Mouse (Mus musculus) liver, embryonic 16.5 days (tissue): ENCODE measurements around the gene Flvcr2. TPM values are rescaled to one million over a fixed set of nuclear protein-coding genes. Genes with fewer than 3 reads are reported as not detected.

Experiments used
- ATAC-seq: fragments of 200-750 bp; cut with Nextera tagmentation; 2 replicates; pipeline ENCODE4 v1.8.0; 2017; ENCODE audit warnings: low read depth, mild to moderate bottlenecking, moderate number of reproducible peaks, moderate library complexity
- H3K27ac ChIP-seq: fragments of 300-500 bp; sonication (generic); 2 replicates; pipeline ENCODE4 v1.5.1; 2014; ENCODE audit warnings: mild to moderate bottlenecking, low read length
- H3K27me3 ChIP-seq: fragments of 300-500 bp; sonication (generic); 2 replicates; pipeline ENCODE4 v1.6.1; 2014; ENCODE audit warnings: low read depth, low read length, mixed read lengths; ENCODE audit not compliant: control insufficient read depth, insufficient read depth
- H3K36me3 ChIP-seq: fragments of 300-500 bp; sonication (generic); 2 replicates; pipeline ENCODE4 v1.6.1; 2014; ENCODE audit warnings: mild to moderate bottlenecking; ENCODE audit not compliant: control insufficient read depth, insufficient read depth
- H3K4me1 ChIP-seq: fragments of 300-500 bp; sonication (generic); 2 replicates; pipeline ENCODE4 v1.6.1; 2014; ENCODE audit warnings: low read depth, low read length, mixed read lengths; ENCODE audit not compliant: control insufficient read depth
- H3K4me2 ChIP-seq: fragments of 300-500 bp; sonication (generic); 2 replicates; pipeline ENCODE4 v1.6.1; 2014; ENCODE audit warnings: low read depth, low read length, mixed read lengths
- H3K4me3 ChIP-seq: fragments of 300-500 bp; sonication (generic); 2 replicates; pipeline ENCODE4 v1.5.1; 2014; ENCODE audit warnings: low read depth, mild to moderate bottlenecking, low read length
- H3K9ac ChIP-seq: fragments of 300-500 bp; sonication (generic); 2 replicates; pipeline ENCODE4 v1.6.1; 2014; ENCODE audit warnings: low read depth, low read length
- H3K9me3 ChIP-seq: fragments of 300-500 bp; sonication (generic); replicated peaks from 2 replicates; pipeline ENCODE4 v1.6.1; 2016; ENCODE audit warnings: low read length; ENCODE audit not compliant: control insufficient read depth
- WGBS: fragments of 180-500 bp; shearing (Covaris S2); extraction: QIAGEN DNeasy Blood & Tissue Kit; methylation state at CpG from one replicate; pipeline ENCODE4 v1.1.7; 2014; ENCODE audit not compliant: insufficient replicate concordance; 5-methylcytosine and 5-hydroxymethylcytosine counted together
- polyA plus RNA-seq: library from polyadenylated mRNA; unstranded; fragments of >200 nt; fragmentation: Nextera tagmentation; extraction: Ambion mirVana; gene quantifications from 2 replicates; pipeline ENCODE4 v1.2.1, GENCODE M21; 2015

Flvcr2 gene
- polyA plus RNA-seq, 1 experiment from 2014 or later: 10.0 TPM

- Histone ChIP-seq H3K9me3 (no peaks in the 10 kb centered on the region), H3K9ac (no peak overlapping the region), H3K36me3 (no peaks in the 10 kb centered on the region), H3K27ac (no peak overlapping the region), H3K4me1 (no peaks in the 10 kb centered on the region), H3K4me3 (no peak overlapping the region), H3K4me2 (no peak overlapping the region), H3K27me3 (no peaks in the 10 kb centered on the region)
- no peak for ATAC-seq
- 34% methylated on average over 3 of the region's 3 CpGs for WGBS
These were observed 25.0 kb downstream of the Flvcr2 start for GRCm38 (mm10) chr12:85771356-85771755.

- Histone ChIP-seq H3K9ac (no peak overlapping the region), H3K4me3 (no peak overlapping the region), H3K4me1 (no peaks in the 10 kb centered on the region), H3K4me2 (no peak overlapping the region), H3K27ac (no peak overlapping the region), H3K36me3 (no peaks in the 10 kb centered on the region), H3K9me3 (no peaks in the 10 kb centered on the region), H3K27me3 (no peaks in the 10 kb centered on the region)
- 59% methylated on average over 3 of the region's 3 CpGs for WGBS
- ATAC-seq: no peak
These were observed 32.6 kb downstream of the Flvcr2 start for GRCm38 (mm10) chr12:85778962-85779361.

GRCm38 (mm10) chr12:85779707-85780106, 33.4 kb downstream of the Flvcr2 start:
- no peaks in the 10 kb centered on the region for H3K4me1 ChIP-seq
- no peaks in the 10 kb centered on the region for H3K9me3 ChIP-seq
- no peak overlapping the region for H3K4me2 ChIP-seq
- no peak overlapping the region for H3K4me3 ChIP-seq
- no peak for ATAC-seq
- H3K9ac ChIP-seq: no peak overlapping the region
- H3K36me3 ChIP-seq: no peaks in the 10 kb centered on the region
- 67% methylated on average over 5 of the region's 5 CpGs for WGBS
- H3K27me3 ChIP-seq: no peaks in the 10 kb centered on the region
- H3K27ac ChIP-seq: no peak overlapping the region

- Histone ChIP-seq H3K9ac (no peak overlapping the region), H3K27me3 (no peaks in the 10 kb centered on the region), H3K36me3 (no peaks in the 10 kb centered on the region), H3K4me3 (no peak overlapping the region), H3K27ac (no peak overlapping the region), H3K4me2 (no peak overlapping the region), H3K9me3 (no peaks in the 10 kb centered on the region), H3K4me1 (peaks cover 2% of the 10 kb centered on the region; the same call in 1 of the 2 replicates)
- WGBS: 51% methylated on average over 3 of the region's 3 CpGs
- ATAC-seq: no peak
These were observed 35.3 kb downstream of the Flvcr2 start for GRCm38 (mm10) chr12:85781606-85782005.

- 47% methylated on average over 19 of the region's 19 CpGs for WGBS
- no peaks in the 10 kb centered on the region for H3K9me3 ChIP-seq
- H3K36me3 ChIP-seq: no peaks in the 10 kb centered on the region
- peak; percentile 84 for ATAC-seq
- H3K4me3 ChIP-seq: no peak overlapping the region
- H3K27ac ChIP-seq: peak overlapping the region; percentile 66
- H3K4me1 ChIP-seq: peaks cover 2% of the 10 kb centered on the region; the same call in 1 of the 2 replicates
- H3K9ac ChIP-seq: no peak overlapping the region
- no peaks in the 10 kb centered on the region for H3K27me3 ChIP-seq
- no peak overlapping the region for H3K4me2 ChIP-seq
These were observed 38.8 kb downstream of the Flvcr2 start for GRCm38 (mm10) chr12:85784916-85785815.

GRCm38 (mm10) chr12:85792158-85792557, 45.8 kb downstream of the Flvcr2 start:
- no peak overlapping the region for H3K9ac ChIP-seq
- no peak overlapping the region for H3K4me3 ChIP-seq
- ATAC-seq: no peak
- no peak overlapping the region for H3K4me2 ChIP-seq
- H3K9me3 ChIP-seq: no peaks in the 10 kb centered on the region
- whole genome bisulfite sequencing: 74% methylated on average over 4 of the region's 4 CpGs
- H3K4me1 ChIP-seq: no peaks in the 10 kb centered on the region
- H3K27ac ChIP-seq: no peak overlapping the region
- no peaks in the 10 kb centered on the region for H3K36me3 ChIP-seq
- no peaks in the 10 kb centered on the region for H3K27me3 ChIP-seq

GRCm38 (mm10) chr12:85792821-85793346, 46.5 kb downstream of the Flvcr2 start:
- 49% methylated on average over 6 of the region's 6 CpGs for WGBS
- Histone ChIP-seq H3K4me3 (no peak overlapping the region), H3K9ac (no peak overlapping the region), H3K27me3 (no peaks in the 10 kb centered on the region), H3K4me1 (no peaks in the 10 kb centered on the region), H3K27ac (no peak overlapping the region), H3K9me3 (no peaks in the 10 kb centered on the region), H3K4me2 (no peak overlapping the region), H3K36me3 (no peaks in the 10 kb centered on the region)
- no peak for ATAC-seq

GRCm38 (mm10) chr12:85794094-85794493, 47.8 kb downstream of the Flvcr2 start:
- H3K27ac ChIP-seq: no peak overlapping the region
- H3K36me3 ChIP-seq: no peaks in the 10 kb centered on the region
- H3K4me1 ChIP-seq: no peaks in the 10 kb centered on the region
- no peak for ATAC-seq
- H3K4me2 ChIP-seq: no peak overlapping the region
- no peaks in the 10 kb centered on the region for H3K9me3 ChIP-seq
- no peak overlapping the region for H3K9ac ChIP-seq
- no peak overlapping the region for H3K4me3 ChIP-seq
- 47% methylated on average over 2 of the region's 2 CpGs for WGBS
- no peaks in the 10 kb centered on the region for H3K27me3 ChIP-seq

GRCm38 (mm10) chr12:85795551-85795950, 49.2 kb downstream of the Flvcr2 start:
- 54% methylated on average over 1 of the region's 1 CpGs for WGBS
- H3K36me3 ChIP-seq: no peaks in the 10 kb centered on the region
- ATAC-seq: no peak

More at GRCm38 (mm10) chr12:85795551-85795950, 49.2 kb downstream of the Flvcr2 start:
- Histone ChIP-seq H3K4me3 (no peak overlapping the region), H3K4me2 (no peak overlapping the region), H3K9me3 (no peaks in the 10 kb centered on the region), H3K27me3 (no peaks in the 10 kb centered on the region), H3K4me1 (no peaks in the 10 kb centered on the region), H3K9ac (no peak overlapping the region), H3K27ac (no peak overlapping the region)
